Mouse (Mus musculus) lung, postnatal 36 days (tissue): ENCODE results near the gene Zfp593.
"Not testable (repeated sequence)": the region's sequence is repeated elsewhere in the genome, so short reads cannot be mapped to it uniquely, and the experiment has no call there.

Source experiments
- DNase-seq: peaks from one replicate; pipeline ENCODE4 v3.0.0; 2022; ENCODE audit warnings: mixed read lengths

Zfp593 gene

DNA sequence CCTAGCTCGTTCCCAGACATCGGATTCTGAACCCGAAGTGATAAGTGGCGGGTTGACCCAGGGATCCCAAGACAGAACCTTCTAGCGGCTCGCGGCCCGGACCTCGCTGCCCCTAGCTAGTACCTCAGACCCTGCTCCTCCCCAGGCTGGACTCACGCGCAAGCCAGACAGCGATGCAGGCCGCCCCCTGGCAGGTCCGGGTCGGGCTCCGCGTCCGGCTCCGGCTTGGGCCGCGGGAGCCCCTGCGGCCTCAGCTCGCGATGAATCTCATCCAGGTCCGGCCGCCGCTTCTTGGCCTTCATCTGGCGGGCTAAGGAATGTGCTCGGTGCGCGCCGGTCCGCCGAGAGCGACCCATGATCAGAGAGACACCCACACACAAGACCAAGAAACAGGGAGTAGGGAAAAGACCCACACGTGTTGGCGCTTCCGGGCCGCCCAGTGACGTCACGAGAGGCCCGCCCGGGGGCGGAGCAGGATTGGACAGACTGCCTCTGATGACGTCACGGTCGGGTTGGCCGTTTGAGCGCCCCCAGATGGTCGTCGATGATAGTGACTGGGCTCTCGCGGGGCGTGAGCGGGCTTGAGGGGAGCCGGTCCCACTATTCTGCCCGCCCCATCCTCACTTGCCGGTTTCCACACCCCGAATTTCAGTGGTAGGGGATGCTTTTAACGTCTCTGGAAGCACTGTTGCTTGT is at the start of gene Zfp593:
TSS of gene Zfp593 (minus strand) at position 445 of the 696 bp plus-strand sequence.
- DNase-seq, result peak; percentile 98

DNA sequence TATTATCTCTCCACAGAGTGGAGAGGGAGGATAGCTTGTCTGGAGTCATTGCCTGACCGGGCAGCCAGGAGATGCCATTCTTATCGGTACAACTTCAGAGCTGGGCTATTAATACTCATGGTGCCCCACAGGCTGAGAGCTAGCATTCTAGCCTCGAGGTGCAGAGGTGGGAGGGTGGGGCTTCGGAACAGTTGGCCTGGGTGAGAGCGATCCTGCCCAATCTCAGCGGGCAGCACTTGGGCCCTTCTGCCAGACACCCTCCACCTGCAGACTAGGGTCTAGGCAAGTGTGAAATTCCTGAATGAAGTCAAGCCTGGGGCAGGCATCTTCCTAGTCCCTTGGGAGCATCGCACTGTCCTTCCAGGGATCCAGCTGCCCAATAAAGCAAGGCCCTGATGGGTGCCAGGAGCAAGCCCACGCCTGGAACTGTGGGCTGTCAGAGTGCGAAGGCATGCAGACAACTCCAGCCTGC is 48.3 kb upstream of the Zfp593 start:
- no peak for DNase-seq

DNA sequence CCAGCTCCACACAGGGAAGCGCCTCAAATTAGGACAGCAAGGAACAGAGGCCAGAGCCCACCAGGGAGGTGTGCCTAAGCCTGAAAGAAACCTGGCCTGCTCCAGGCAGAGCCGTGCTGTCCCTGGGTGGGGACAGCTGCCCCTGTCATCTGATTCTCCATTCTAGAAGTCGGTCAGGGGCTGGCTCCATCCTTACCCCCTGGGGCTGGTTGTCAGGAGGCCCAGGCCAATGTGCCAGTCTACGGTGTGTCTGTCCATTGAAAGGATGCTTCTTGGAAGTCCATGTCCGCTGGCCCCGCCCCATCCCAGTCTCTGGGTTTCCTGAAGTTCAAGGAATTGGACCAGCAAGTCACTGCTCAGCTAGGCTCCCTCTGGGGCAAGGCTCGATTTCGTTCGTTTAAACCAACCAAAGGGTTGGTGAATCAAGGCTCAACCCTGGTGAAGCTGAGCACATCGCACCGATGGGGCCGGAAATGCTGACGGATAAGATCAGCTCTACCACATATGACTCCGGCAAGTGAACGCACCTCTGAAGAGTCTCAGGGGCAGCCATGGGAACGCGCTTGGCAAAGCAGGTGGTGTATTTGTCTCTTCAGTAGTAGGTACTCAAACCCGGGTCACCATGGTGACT is 47.8 kb upstream of the Zfp593 start:
- no peak for DNase-seq

DNA sequence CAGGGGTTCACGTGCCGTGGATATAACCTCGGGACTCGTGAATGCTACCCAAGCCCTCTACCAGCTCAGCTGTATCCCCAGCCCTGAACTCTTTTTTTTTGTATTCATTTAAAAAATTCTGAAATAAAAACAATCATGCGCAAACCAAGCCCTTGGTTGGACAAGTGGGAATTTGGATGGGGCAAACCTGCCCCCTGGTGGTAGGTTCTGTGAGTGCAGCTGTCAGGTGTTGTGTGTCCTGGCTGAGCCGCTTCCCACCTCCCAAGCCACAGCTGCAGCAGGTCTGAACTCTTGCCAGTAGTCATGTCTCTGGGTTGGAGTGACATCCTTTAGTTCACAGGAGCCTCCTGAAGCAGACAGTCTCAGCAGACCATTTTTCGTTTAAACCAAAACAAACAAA is 46.7 kb upstream of the Zfp593 start:
- peak; percentile 82 for DNase-seq

DNA sequence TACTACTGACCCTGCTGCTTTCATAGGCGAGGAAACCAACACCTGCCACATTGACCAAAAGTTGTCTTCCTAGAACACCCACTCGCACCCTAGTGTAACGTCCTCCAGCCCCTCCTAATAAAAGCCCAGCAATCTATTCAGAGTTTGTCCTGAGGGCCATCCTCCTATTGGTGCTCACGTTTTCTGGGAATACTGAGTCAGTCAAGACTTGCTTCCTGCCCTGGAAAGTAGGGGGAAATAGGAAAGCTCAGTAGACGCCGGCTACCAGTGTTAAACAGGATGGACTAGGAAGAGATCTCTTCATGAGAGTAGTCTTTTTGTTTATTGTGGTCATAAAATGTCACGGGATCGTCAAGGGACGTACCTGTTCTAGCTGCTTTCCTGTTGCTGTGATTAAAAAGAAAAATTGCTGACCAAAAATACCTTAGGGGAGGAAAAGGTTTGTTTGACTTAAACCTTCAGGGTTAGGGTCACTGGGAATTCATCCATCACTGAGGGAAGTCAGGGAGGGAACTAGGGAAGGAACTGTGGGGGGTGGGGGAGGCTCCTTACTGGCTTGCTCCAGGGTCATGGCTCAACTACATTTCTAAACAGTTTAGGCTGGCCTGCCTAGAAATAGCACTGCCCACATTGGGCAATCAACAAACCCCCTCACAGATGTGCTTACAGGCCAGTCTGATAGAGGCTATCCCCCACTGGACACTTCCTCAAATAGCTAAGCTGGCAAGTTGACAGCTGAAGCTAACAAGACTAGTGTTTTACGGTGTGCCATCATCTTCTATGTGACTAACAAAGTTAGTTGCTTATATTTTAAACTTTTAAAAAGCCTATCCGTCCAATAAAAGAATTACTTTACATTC is 43.2 kb upstream of the Zfp593 start:
- DNase-seq, result no peak

DNA sequence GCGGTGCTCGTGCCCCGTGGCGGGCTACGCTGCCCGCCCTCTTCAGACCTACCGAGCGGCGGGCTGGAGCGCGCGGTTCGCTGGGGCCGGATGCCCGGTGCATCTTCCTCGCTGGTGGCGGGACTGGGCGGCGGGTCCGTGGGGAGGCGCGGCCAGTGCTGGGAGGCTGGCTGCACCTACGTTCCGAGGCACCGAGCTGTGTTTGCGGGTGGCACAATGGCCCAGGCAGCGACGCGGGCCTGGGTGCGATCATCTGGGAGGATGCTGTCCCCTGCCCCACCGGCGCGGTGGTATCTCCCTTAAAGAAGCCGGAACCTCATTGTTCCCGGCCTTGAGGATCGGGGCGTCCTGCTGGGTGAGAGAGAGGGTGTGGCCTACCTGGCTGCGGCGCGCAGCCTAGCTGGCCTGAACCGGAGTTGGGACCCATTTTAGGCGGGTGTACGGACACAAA is 42.2 kb upstream of the Zfp593 start, which contains the start of gene Pdik1l:
TSS of gene Pdik1l (minus strand) at position 321 of the 451 bp plus-strand sequence.
- peak; percentile 85 for DNase-seq

DNA sequence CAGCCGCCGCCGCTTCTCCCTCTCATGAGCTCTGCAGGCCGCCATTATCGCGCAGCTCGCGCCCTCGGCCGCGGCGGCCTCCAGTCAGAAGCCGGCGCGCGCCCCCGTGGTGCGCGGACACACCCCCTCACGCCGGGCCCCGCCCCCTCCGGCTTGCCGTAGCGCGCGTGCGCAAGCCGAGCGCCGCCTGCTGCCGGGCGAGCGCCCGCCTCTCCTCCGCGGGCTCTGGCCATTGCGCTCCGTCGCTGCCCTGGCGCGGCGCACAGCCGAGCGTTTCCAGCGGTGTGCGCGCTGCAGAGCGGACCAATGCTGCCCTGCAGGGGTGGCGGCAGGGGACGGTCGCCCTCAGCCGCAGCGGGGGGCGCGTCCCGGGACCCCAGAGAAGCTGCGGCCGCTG is 41.8 kb upstream of the Zfp593 start:
- peak; percentile 94 for DNase-seq

DNA sequence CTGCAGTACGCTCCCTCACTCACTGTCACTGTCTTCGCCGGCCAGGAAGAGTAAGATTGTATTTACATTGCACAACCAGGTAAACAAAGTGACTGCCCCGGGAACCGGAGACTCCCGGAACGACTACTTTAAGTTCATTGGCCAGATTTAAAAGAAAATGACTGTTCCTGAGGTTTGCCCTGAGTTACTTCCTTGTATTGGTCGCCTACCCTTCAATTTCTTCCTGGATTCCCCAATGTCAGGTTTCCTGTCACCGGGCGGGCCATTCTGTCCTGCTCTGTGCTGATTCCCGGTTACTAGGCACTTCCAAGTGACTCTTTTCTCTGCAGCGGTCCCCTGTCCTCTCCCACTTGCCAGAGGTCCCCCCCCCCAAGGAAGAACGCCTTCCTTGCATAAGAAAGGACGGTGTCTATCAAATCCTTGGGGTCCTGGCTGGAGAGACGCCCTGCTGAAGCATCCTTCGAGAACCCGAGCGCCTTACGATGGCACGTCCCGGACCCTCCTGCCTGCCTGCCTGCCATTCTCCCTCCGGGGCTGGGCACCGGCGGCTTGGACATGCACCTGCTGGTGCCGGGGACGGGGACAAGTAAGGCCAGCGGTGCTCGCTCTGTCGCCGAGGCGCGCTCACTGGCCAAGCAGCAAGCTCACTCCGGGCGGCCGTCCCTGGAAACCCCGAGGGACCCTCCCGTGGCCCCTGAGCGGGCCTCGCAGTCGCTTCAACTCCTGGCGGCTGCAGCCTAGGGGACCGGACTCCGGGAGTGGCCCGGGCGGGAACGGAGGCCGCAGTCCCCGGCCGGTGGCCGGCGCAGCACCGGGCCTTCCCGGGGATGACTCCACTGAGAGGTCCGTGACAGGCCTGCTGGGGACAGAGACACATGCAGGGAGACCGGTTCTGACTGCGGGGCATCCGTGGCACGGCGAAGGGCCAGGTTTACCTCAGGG is 41.1 kb upstream of the Zfp593 start:
- peak; percentile 21 for DNase-seq

DNA sequence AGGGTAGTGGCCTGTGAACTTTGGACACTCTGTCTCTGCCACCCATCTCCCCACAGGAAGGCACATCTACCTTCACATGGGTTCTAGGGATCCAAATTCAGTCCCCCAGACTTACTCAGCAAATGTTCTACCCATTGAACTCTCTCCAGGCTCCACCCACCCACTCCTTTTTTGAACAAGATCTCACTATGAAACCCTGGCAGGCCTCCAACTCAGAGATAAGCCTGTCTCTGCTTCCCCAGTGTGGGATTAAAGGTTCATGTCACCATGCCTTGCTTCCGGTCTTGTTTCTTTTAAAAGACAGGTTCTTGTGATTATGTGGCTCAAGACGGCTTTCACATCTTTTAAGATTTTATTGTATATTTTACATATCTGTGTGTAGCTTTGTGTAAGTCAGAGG is 39.5 kb upstream of the Zfp593 start:
- DNase-seq, result peak; percentile 17

DNA sequence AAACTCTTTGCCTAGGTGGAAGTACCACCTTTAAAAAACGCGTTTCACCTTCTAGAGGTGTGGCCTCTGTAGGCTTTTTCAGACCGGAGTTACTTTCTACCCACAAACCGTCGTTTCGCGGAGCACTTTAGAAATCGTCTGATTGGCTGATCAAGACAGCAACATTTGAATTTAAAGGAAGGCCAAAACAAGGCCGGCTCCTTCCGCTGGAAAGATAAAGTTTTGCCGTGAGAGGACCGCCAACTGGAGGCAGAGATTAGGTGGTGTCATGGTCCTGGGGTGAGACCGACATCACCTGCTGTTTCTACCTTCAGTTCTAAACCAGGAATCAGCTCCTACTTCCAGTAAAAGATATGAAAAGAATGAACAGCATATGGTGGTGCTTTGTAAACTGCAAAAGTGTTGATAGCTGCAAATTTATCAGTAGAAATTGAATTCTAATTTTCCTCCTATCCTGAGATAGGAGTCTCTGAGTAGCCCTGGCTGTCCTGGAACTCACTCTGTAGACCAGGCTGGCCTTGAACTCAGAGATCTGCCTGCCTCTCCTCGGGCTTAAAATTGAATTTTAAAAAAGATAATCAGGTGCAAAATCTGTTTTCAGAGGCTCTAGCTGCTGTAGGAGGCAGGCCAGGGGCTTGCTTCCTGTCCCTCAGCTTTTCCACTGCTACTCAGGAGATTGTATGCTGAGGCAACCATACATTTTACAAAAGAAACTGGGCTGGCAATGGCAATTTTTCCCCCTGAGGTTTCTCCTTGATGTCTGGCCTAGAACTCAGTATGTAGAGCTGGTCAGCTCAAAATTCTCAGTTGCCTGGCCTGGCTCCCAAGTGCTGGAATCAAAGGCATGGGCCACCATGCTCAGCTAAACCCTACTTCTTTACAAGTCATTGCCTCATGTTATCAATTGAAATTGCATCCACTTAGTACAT is 28.3 kb upstream of the Zfp593 start:
- DNase-seq, result peak; percentile 58

DNA sequence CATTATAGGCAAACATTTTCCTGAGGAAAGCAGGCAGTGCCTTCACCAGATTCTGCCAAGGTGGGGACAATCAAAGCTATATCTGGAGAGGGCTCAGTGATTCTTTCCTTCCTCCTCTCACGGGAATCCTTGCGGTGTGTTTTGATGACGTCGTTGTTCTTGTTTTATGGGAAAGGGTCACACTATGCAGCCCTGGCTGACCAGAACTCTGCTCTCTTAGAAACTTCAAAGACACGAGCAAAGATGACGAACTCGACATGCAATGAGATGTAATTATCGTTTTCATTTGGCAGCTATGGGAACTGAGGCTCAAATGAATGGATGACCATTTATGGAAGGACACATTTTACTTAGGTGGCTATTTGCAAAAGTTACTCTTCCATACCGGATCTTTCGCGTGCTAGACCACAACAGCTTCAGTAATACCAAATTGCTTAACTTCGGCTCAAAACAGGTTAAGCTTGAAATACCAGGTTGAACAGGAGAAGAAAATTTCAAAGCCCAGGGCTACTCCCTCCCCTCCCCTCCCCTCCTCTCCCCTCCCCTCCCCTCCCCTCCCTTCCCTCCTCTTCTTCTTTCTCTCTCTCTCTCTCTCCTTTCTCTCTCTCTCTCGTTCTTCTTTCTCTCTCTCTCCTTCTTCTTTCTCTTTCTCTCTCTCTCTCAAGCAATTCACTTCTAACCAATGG is 27.5 kb upstream of the Zfp593 start:
- DNase-seq, result peak; percentile 37

DNA sequence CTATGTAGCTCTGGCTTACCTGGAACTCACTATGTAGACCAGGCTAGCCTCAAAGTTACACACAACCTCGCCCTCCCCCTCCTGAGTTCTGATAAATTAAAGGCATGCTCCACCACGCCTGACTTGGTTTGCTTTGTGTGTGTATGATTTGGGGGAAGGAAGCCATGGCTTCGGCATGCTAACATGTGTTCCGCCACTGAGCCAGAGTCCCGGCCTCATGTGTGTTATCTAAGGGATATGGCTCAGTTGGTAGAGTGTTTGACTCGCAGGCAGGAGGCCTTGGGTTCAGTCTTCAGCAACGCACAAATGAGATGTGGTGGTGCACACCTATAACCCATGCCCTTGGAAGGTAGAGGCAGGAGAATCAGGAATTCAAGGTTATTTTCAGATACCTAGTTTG is 26.6 kb upstream of the Zfp593 start:
- no peak for DNase-seq

DNA sequence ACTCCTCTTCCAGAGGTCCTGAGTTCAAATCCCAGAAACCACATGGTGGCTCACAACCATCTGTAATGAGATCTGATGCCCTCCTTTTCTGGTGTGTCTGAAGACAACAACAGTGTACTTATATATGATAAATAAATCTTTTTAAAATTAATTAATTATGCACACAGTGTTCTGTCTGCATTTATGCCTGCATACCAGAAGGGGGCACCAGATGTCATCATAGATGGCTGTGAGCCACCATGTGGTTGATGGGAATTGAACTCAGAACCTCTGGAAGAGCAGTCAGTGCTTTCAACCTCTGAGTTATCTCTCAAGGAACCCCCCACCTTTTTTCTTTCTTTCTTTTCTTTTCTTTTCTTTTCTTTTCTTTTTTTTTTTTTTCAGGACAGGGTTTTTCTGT is 24.2 kb upstream of the Zfp593 start:
- not testable (repeated sequence) for DNase-seq

DNA sequence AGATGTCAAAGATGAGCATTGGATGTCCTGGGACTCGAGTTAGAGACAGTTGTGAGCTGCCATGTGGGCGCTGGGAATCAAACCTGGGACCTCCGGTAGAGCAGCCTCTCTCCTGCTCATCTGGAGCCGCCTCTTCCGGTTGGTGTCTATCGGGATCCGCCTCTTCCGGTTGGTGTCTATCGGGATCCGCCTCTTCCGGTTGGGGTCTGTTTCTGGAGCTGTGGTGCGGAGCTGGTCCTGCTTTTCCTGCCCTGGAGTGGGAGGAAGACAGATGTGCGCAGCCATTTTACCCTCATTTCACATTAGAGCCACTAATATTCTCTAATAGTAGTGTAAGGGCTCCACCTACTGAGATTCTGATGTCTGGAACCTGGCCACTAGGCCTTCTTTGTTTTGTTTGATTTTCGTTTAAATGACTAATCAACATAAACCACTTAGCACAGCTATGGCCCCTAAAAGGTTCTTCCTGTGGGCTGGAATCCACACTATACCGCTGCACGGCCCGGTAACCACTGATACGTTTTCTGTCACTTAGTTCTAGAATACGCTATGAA is 22.8 kb upstream of the Zfp593 start:
- peak; percentile 24 for DNase-seq

DNA sequence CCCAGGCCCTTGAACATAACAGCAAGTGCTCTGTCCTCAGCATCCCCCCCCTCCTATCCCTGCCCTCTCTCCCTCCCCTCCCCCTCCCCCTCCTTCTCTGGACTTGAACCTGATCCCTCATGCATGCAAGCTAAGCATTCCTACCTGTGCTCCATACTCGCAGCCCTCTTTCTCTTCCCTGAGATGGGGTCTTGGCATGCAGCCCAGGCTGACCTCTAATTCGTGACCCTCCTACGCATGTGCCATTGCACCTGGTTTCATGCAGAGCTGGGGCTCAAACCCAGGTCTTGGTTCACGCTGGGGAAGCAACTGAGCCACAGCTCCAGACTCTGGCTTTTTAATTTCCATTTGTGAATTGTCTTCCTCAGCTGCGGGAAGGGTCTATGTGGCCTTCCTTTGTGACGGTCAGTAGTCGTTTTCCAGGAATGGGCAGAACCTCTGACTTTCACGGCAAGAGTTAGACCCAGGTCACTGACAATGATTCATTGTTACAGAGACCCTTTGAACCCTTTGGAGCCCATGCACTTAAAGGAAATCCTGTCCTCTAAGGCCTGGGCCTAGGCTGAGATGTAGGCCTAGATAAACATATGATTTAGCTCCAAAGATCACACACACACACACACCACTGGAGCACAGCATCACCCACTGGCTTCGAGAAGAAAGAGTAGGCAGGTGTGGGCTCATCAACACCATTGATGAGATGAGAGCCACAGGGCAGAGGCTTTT is 20.6 kb upstream of the Zfp593 start:
- DNase-seq, result no peak

DNA sequence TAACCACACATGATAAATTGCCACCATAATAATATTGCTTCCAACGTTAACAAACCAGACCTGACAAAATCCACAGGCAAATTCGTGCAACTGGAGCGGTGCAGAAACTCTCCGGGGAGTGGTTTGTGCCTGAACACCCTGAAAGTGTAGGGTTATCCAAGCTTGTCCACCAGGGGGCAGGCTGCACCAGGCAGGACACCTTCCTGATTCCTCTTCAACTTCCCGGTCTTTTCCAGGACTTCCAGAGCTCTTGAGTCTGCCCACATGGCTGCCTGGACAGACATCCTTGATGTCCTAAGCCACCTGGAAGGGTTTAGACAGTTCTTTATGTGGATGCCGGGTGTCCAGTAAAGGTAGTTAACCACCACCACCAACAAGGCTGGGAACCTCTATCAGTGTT is 17.8 kb upstream of the Zfp593 start:
- DNase-seq, result peak; percentile 83

DNA sequence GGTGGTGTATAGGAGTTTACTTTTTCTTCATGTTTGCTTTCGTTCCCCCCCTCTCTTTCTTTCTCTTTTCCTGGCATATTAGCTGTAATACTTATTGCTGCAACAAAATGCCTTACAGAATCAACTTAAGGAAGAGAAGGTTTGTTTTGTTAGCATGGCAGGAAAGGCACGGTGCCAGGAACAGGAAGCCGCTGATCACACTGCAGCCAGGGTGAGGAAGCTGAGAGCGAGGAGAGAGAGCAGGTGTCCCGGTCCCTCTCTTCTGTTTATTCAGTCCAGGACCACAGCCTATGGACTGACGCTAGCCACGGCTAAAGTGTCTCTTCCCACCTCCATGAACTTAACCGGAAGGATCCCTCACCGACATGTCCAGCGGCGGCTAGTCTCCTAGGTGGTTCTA is 13.0 kb upstream of the Zfp593 start:
- peak; percentile 59 for DNase-seq

DNA sequence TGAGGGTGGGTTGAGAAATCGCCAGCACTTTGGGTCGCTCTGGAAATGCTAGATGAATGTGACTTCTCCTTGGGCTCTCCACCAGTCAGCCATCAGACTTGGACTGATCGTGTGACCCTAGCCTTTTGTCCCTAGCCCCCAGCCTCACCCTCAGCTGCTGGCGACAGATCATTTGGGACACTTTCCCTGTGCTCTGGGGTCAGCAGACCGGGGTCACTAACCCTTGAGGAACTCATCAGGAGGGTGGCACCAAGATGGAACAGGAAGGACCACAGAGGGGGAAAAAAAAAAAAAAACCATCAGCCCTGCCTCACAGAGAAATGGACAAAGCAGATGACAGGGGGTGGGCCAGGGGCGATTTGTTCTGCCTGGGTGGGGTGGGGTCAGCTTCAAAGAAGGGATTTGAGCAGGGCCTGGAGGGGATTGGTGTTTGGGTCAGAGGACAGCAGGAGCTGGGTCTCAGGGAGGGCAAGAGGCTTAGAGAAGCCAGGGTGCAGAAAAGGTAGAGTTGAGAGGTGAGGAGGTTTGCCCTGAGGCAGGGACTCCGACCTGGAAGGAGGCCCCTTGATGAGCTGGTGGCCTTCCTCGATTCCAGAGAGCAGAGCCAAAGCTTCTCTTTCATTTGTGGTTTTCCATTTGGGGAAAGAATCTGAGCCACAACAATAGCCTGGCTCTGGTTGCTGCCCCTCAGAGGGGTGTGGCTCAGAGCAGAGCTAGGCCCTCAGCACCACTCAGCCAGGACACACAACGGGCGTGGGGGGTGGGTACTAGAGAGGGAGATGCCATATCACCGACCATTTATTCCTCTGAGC is 12.0 kb upstream of the Zfp593 start:
- DNase-seq, result peak; percentile 44
